Mouse (Mus musculus) thymus, adult 2 months (tissue): ENCODE data around the gene Atxn3. TPM values are rescaled to one million over a fixed set of nuclear protein-coding genes. Genes with fewer than 3 reads are reported as not detected.

Source experiments
- DNase-seq: peaks from one replicate; pipeline ENCODE4 v3.0.0; 2021
- H3K27ac ChIP-seq: fragments of 200-500 bp; 2 replicates; pipeline ENCODE4 v1.5.1; 2012; ENCODE audit warnings: low read length, control low read depth; ENCODE audit not compliant: control insufficient read depth, insufficient read depth
- H3K27me3 ChIP-seq: fragments of 200-500 bp; 2 replicates; pipeline ENCODE4 v1.6.1; 2012; ENCODE audit warnings: mild to moderate bottlenecking, low read length, moderate library complexity, mixed read lengths; ENCODE audit not compliant: control insufficient read depth, insufficient read depth
- H3K36me3 ChIP-seq: fragments of 200-500 bp; 2 replicates; pipeline ENCODE4 v1.6.1; 2012; ENCODE audit warnings: mild to moderate bottlenecking, low read length, moderate library complexity; ENCODE audit not compliant: control insufficient read depth, insufficient read depth
- H3K4me1 ChIP-seq: fragments of 200-500 bp; replicated peaks from 2 replicates; pipeline ENCODE4 v1.6.1; 2012; ENCODE audit warnings: low read length; ENCODE audit not compliant: control insufficient read depth, insufficient read depth
- H3K4me3 ChIP-seq: fragments of 200-500 bp; 2 replicates; pipeline ENCODE4 v1.5.1; 2012; ENCODE audit warnings: mild to moderate bottlenecking, low read length, control low read depth, moderate library complexity; ENCODE audit not compliant: control insufficient read depth, insufficient read depth
- CTCF ChIP-seq: fragments of 200-500 bp; IDR thresholded peaks from 2 replicates; pipeline ENCODE4 v1.5.1; 2012; ENCODE audit warnings: mild to moderate bottlenecking, control low read depth, low read length, moderate library complexity, borderline replicate concordance; ENCODE audit not compliant: control insufficient read depth, poor library complexity, insufficient read depth; ENCODE audit errors: extremely low read depth
- POLR2A ChIP-seq: fragments of 200-500 bp; IDR thresholded peaks from 2 replicates; pipeline ENCODE4 v1.6.1; 2012; ENCODE audit warnings: mild to moderate bottlenecking, low read length, control low read depth, moderate library complexity; ENCODE audit not compliant: control insufficient read depth, poor library complexity, insufficient read depth; ENCODE audit errors: extremely low read depth
- WGBS: fragments of 180-500 bp; shearing (Covaris S2); methylation state at CpG from one replicate; pipeline ENCODE4 v1.1.7; 2018; 5-methylcytosine and 5-hydroxymethylcytosine counted together
- polyA plus RNA-seq: library from polyadenylated mRNA; depleted of rRNA; stranded (reverse); fragments of >200 nt; gene quantifications from 2 replicates; pipeline ENCODE4 v1.2.3, GENCODE M21; 2012

Gene Atxn3
- polyA plus RNA-seq, 1 experiment = 6.0 TPM

- H3K27me3 ChIP-seq = no peaks in the 10 kb centered on the region
- H3K36me3 ChIP-seq = peaks cover 2% of the 10 kb centered on the region; the same call in 1 of the 2 replicates
- DNase-seq = no peak
- no peak for TF ChIP-seq CTCF
- TF ChIP-seq POLR2A = no peak
- no peak overlapping the region for H3K4me3 ChIP-seq
- H3K4me1 ChIP-seq = no peaks in the 10 kb centered on the region; the same call in none of the 2 replicates
- WGBS = 98% methylated on average over 2 of the region's 2 CpGs
- H3K27ac ChIP-seq = no peak overlapping the region
Observed at GRCm38 (mm10) chr12:101899671-101900245, 58.3 kb downstream of the Atxn3 start.

- Histone ChIP-seq H3K4me1 (no peaks in the 10 kb centered on the region; the same call in none of the 2 replicates), H3K36me3 (peaks cover 10% of the 10 kb centered on the region), H3K4me3 (no peak overlapping the region), H3K27ac (no peak overlapping the region), H3K27me3 (no peaks in the 10 kb centered on the region)
- 97% methylated on average over 8 of the region's 8 CpGs for WGBS
- TF ChIP-seq POLR2A = no peak
- TF ChIP-seq CTCF = no peak
- DNase-seq = no peak
Observed at GRCm38 (mm10) chr12:101898966-101899365, 59.1 kb downstream of the Atxn3 start.

DNA sequence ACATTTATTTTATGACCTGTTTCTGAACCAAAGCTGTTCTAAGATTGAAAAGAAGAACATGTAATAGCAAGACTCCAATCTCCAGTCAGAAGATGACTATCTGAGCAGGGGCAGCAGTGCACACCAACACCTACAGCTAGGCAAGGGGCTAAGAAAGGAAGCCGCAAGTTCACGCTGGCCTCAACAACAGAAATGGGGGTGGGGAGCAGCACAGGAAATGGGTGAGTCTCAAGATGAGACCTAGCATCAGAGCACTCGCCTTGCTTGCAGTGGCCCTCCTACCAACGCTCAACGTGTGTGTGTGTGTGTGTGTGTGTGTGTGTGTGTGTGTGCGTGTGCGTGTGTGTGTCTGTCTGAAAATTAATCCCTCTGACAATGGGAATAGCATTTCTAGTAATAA, 60.9 kb downstream of the Atxn3 start:
- H3K4me3 ChIP-seq = no peak overlapping the region
- DNase-seq = peak; percentile 80
- H3K36me3 ChIP-seq = peaks cover 21% of the 10 kb centered on the region

DNA sequence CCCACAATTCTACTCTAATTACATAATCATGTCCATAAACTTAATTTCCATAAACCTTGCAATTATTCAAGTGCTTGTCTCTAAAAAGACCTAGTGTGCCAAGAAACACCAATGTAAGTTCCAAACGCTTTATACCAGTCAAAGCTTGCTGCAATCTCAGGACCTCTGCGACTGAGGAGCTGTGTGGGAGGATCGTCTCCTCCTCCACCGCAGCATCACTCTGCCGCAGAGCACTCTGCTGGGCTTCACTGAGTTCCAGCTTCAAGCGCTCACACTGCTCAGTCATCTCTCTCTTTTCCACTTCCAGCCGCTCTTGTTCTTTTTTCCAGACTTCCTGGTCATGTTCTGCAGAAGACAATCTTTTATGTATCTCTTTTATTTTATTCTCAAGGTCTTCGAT, 64.8 kb downstream of the Atxn3 start:
- no peak for DNase-seq
- no peaks in the 10 kb centered on the region for H3K27me3 ChIP-seq
- no peaks in the 10 kb centered on the region; the same call in none of the 2 replicates for H3K4me1 ChIP-seq
- peaks cover 38% of the 10 kb centered on the region for H3K36me3 ChIP-seq
- no peak overlapping the region for H3K4me3 ChIP-seq
- 97% methylated on average over 8 of the region's 8 CpGs for WGBS
- no peak for TF ChIP-seq CTCF
- TF ChIP-seq POLR2A = no peak
- no peak overlapping the region for H3K27ac ChIP-seq

More for the DNA sequence above, 60.9 kb downstream of the Atxn3 start:
- no peak overlapping the region for H3K27ac ChIP-seq
- 19% methylated on average over 7 of the region's 7 CpGs for WGBS
- no peaks in the 10 kb centered on the region; the same call in none of the 2 replicates for H3K4me1 ChIP-seq
- TF ChIP-seq POLR2A (no peak), CTCF (no peak)
- no peaks in the 10 kb centered on the region for H3K27me3 ChIP-seq

DNA sequence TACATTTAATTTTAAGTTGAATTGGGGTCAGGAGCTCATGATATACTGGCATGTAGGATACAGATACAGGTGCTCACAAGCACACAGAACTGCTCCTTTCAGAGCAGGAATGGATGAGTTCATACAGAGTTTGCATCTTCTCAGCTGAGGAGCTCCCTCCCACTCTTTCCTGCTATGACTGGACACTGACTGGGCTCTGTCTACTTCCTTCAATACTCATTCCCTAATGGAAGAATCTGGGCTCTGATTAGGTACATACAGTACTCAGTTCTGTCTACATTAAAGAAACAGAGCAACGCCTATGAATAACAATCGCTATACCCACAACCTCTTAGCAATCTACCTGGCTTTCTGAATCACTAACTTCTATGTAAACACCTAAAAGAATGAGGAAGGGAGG, 65.2 kb downstream of the Atxn3 start:
- Histone ChIP-seq H3K36me3 (peaks cover 39% of the 10 kb centered on the region), H3K4me1 (no peaks in the 10 kb centered on the region; the same call in none of the 2 replicates), H3K27me3 (no peaks in the 10 kb centered on the region), H3K4me3 (no peak overlapping the region), H3K27ac (no peak overlapping the region)
- 97% methylated on average over 2 of the region's 2 CpGs for WGBS
- no peak for DNase-seq
- TF ChIP-seq CTCF (no peak), POLR2A (no peak)

DNA sequence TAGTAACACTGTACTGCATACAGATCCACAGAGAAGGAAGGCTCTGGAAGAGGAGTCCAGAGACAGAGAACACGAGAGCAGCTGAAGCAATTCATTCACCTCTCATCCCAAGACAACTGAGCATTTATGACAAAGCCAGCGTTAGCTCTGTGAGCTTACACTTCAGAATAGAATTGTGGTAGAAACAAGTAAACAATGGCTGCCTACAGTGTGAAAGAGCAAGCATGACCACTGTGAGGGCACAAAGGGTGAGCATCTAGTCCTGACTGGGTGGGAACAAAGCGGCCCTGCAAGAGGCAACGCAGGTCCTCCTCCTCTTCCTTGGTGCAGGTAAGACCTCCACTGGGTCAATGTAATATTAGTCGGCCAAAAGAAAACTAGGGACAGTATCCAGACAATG, 67.0 kb downstream of the Atxn3 start:
- H3K4me3 ChIP-seq = no peak overlapping the region
- TF ChIP-seq POLR2A (no peak), CTCF (no peak)
- WGBS = 97% methylated on average over 5 of the region's 5 CpGs
- H3K27me3 ChIP-seq = no peaks in the 10 kb centered on the region
- DNase-seq = no peak
- H3K36me3 ChIP-seq = peaks cover 50% of the 10 kb centered on the region
- H3K27ac ChIP-seq = no peak overlapping the region
- no peaks in the 10 kb centered on the region for H3K4me1 ChIP-seq
